Comparison of ENCODE assay signal across 16 mouse cellular contexts in genomic region chr9:64806335-64807060, GRCm38 (mm10). TPM values are rescaled to one million over a fixed set of nuclear protein-coding genes. Genes with fewer than 3 reads are reported as not detected.
DNase-seq lines count a peak whose midpoint lies in the region; ATAC-seq and TF ChIP-seq lines count a peak whose summit lies in the region.
"Had no signal": no experiment of that assay in that cellular context is flagged by ENCODE, and none has a peak within 500 bp of the region (broad histone marks: within the 10 kb centered on the region; RNA-seq: fewer than 3 reads in every experiment).

No protein-coding gene starts in this region.

- peak; percentile 31 for ATAC-seq in G1E (ENCODE audit: extremely low read depth, insufficient number of reproducible peaks, low FRiP score, poor library complexity, severe bottlenecking)
- ATAC-seq in erythroblast, adult 5-6 weeks (replicated peaks; ENCODE audit: low FRiP score, poor library complexity, severe bottlenecking): peak; percentile 38
- peak; percentile 20; the same call in 1 of the 2 replicates for ATAC-seq in liver, embryonic 14.5 days (ENCODE audit: insufficient read depth)
- ATAC-seq in forebrain, embryonic 13.5 days: no peak
- ATAC-seq: forebrain, embryonic 14.5 days had no signal

- intact Hi-C loops in gastrocnemius, adult 2 months (cut with DNase I): no loop called here

- no peak for DNase-seq in gastrocnemius, adult 2 months
- DNase-seq in gastrocnemius, postnatal 4 days (ENCODE audit: low spot score in 2 of 2): no peak
- DNase-seq in G1E (ENCODE audit: low spot score): peak; percentile 54
- DNase-seq in liver, embryonic 14.5 days (ENCODE audit: low read depth in 3 of 3, low spot score in 3 of 3): peak; percentile 57 to 77 (median 70)
- no peak for DNase-seq in urinary bladder, postnatal 4 days (ENCODE audit: low spot score in 2 of 2)
- no peak for DNase-seq in urinary bladder, adult 18-20 months (ENCODE audit: low spot score in 2 of 2)
- DNase-seq: cerebellum, adult 8-10 months; lung, postnatal 10 days; midbrain, embryonic 14.5 days; thymus, adult 2 months had no signal

- TF ChIP-seq CTCF in gastrocnemius, adult 2 months (IDR thresholded peaks at IDR 0.05): no peak
- no peak for TF ChIP-seq CTCF in G1E (IDR thresholded peaks at IDR 0.05; ENCODE audit: low read depth, low read length)
- no peak for TF ChIP-seq CTCF in liver, embryonic 14.5 days (IDR thresholded peaks at IDR 0.05; ENCODE audit: low read depth)

- peak overlapping the region; percentile 60 for H3K4me2 ChIP-seq in liver, embryonic 14.5 days (ENCODE audit: low read depth)
- H3K4me2 ChIP-seq in forebrain, embryonic 13.5 days: no peak overlapping the region
- H3K4me2 ChIP-seq: heart, embryonic 11.5 days; limb, embryonic 13.5 days had no signal

- no peaks in the 10 kb centered on the region for H3K27me3 ChIP-seq in G1E (ENCODE audit: insufficient read depth, low read length)
- no peaks in the 10 kb centered on the region for H3K27me3 ChIP-seq in liver, embryonic 14.5 days (ENCODE audit: control insufficient read depth, insufficient read depth, low read length)
- H3K27me3 ChIP-seq in forebrain, embryonic 13.5 days: no peaks in the 10 kb centered on the region
- H3K27me3 ChIP-seq: CH12.LX; limb, embryonic 13.5 days had no signal

- H3K4me1 ChIP-seq in G1E (ENCODE audit: insufficient read depth, low read depth, low read length): peaks cover 60% of the 10 kb centered on the region
- H3K4me1 ChIP-seq in liver, embryonic 14.5 days (replicated peaks; ENCODE audit: control insufficient read depth in 2 of 2, insufficient read depth in 2 of 2, low read length in 1 of 2): peaks cover 48 to 57% of the 10 kb centered on the region in 2 experiments
- H3K4me1 ChIP-seq in forebrain, embryonic 13.5 days: peaks cover 9% of the 10 kb centered on the region; the same call in 1 of the 2 replicates

- H3K4me3 ChIP-seq in gastrocnemius, adult 2 months: no peak overlapping the region
- no peak overlapping the region; the same call in 1 of the 2 replicates for H3K4me3 ChIP-seq in G1E (ENCODE audit: low read depth, low read length)
- H3K4me3 ChIP-seq in liver, embryonic 14.5 days (ENCODE audit: insufficient read depth in 1 of 2, low read depth in 2 of 2, low read length in 2 of 2): peak overlapping the region; percentile 61 to 74
- no peak overlapping the region for H3K4me3 ChIP-seq in forebrain, embryonic 13.5 days
- H3K4me3 ChIP-seq: limb, embryonic 13.5 days had no signal

- H3K27ac ChIP-seq in gastrocnemius, adult 2 months: peak overlapping the region; percentile 35; the same call in 1 of the 2 replicates
- peak overlapping the region; percentile 97 for H3K27ac ChIP-seq in liver, embryonic 14.5 days
- no peak overlapping the region for H3K27ac ChIP-seq in forebrain, embryonic 13.5 days
- H3K27ac ChIP-seq: limb, embryonic 13.5 days had no signal

- no peaks in the 10 kb centered on the region for H3K9me3 ChIP-seq in G1E (replicated peaks)
- H3K9me3 ChIP-seq in liver, embryonic 14.5 days (ENCODE audit: control insufficient read depth, low read length): no peaks in the 10 kb centered on the region
- H3K9me3 ChIP-seq in forebrain, embryonic 13.5 days (replicated peaks): no peaks in the 10 kb centered on the region
- H3K9me3 ChIP-seq: limb, embryonic 13.5 days had no signal

- no peaks in the 10 kb centered on the region for H3K36me3 ChIP-seq in G1E (replicated peaks)
- no peaks in the 10 kb centered on the region for H3K36me3 ChIP-seq in liver, embryonic 14.5 days (replicated peaks; ENCODE audit: control insufficient read depth, insufficient read depth, low read depth)
- no peaks in the 10 kb centered on the region for H3K36me3 ChIP-seq in forebrain, embryonic 13.5 days (ENCODE audit: poor library complexity, severe bottlenecking)
- H3K36me3 ChIP-seq: limb, embryonic 13.5 days had no signal

- peak; percentile 88 for TF ChIP-seq EP300 in liver, embryonic 14.5 days (IDR thresholded peaks at IDR 0.05; ENCODE audit: low read depth)

- peak overlapping the region; percentile 81 for H3K9ac ChIP-seq in liver, embryonic 14.5 days (replicated peaks)
- no peak overlapping the region for H3K9ac ChIP-seq in forebrain, embryonic 13.5 days
- H3K9ac ChIP-seq: limb, embryonic 13.5 days had no signal

- WGBS in liver, embryonic 14.5 days (ENCODE audit: insufficient replicate concordance): 26% methylated on average over 6 of the region's 6 CpGs
- 84% methylated on average over 6 of the region's 6 CpGs for WGBS in forebrain, embryonic 13.5 days

RNA-seq across cellular contexts. Expression of gene Dennd4a, which starts 4.6 kb away (rescaled TPM):
- 1 to 10 TPM; 2.7 to 3.8 TPM for total RNA-seq in gastrocnemius, adult 2 months (2021)
- 10 to 100 TPM; 10.9 to 13.1 TPM for total RNA-seq in gastrocnemius, postnatal 4 days (2021)
- total RNA-seq in G1E (2014; fragmentation: Nextera tagmentation): 337 and 417 TPM in 2 replicates
- 71.7 and 81.3 TPM in 2 replicates for total RNA-seq in G1E (2017)
- polyA plus RNA-seq in G1E (2012): 17.6 and 29.0 TPM in 2 replicates
- 2,131 and 2,183 TPM in 2 replicates for total RNA-seq in erythroblast, adult 5-6 weeks (2015; ENCODE audit: low replicate concordance)
- 2,463 and 2,483 TPM in 2 replicates for total RNA-seq in erythroblast, adult 5-6 weeks (2017; ENCODE audit: low replicate concordance)
- 29.0 and 36.1 TPM in 2 replicates for polyA plus RNA-seq in liver, embryonic 14.5 days (2012; rRNA removed)
- polyA plus RNA-seq in liver, embryonic 14.5 days (2014; fragmentation: Nextera tagmentation; extraction: Ambion mirVana): 29.3 and 32.5 TPM in 2 replicates
- polyA plus RNA-seq in forebrain, embryonic 13.5 days (2015; fragmentation: Nextera tagmentation; extraction: Ambion mirVana): 6.7 and 8.9 TPM in 2 replicates

Comparison
In these comparisons a context has a peak if more than half of its experiments do, and no peak if none do; other contexts are left out.
1. DNase-seq: peak in G1E (single experiment) and liver, embryonic 14.5 days (3 of 3); none in gastrocnemius, adult 2 months (single experiment), gastrocnemius, postnatal 4 days (0 of 2), urinary bladder, postnatal 4 days (0 of 2) and urinary bladder, adult 18-20 months (0 of 2).
2. H3K4me3 ChIP-seq: peak in liver, embryonic 14.5 days (2 of 2); none in gastrocnemius, adult 2 months (single experiment), G1E (single experiment) and forebrain, embryonic 13.5 days (single experiment).
3. RNA of gene Dennd4a, which starts 4.6 kb away (total RNA-seq): 2,131 to 2,483 TPM in erythroblast, adult 5-6 weeks and 71.7 to 417 TPM in G1E; 10.9 to 13.1 TPM in gastrocnemius, postnatal 4 days and 2.7 to 3.8 TPM in gastrocnemius, adult 2 months; every median in the first group is over 4 times any median in the second.